Mouse (Mus musculus) frontal cortex, adult (tissue): ENCODE results near the gene Cyp2c23.
A peak's percentile ranks its signal among the peaks of the same experiment; 100 is the strongest.

ENCODE experiments used
- ATAC-seq: cut with Nextera tagmentation; 2 replicates; pipeline ENCODE4 v1.9.2; 2017; ENCODE audit warnings: mild to moderate bottlenecking, moderate library complexity, mixed read lengths; ENCODE audit not compliant: low TSS enrichment

Gene Cyp2c23

GRCm38 (mm10) chr19:44028972-44029371 is at the start of gene Cyp2c23:
Gene Cyp2c23 (minus strand): TSS chr19:44029208.
- no peak for ATAC-seq

- no peak for ATAC-seq
Observed at GRCm38 (mm10) chr19:44077024-44077423, 48.0 kb upstream of the Cyp2c23 start.

- ATAC-seq = no peak
Observed at GRCm38 (mm10) chr19:44076457-44076856, 47.4 kb upstream of the Cyp2c23 start.

GRCm38 (mm10) chr19:44074986-44075385 is 46.0 kb upstream of the Cyp2c23 start:
- no peak for ATAC-seq

- ATAC-seq = no peak
Observed at GRCm38 (mm10) chr19:44071166-44071565, 42.2 kb upstream of the Cyp2c23 start.

- ATAC-seq = no peak
Observed at GRCm38 (mm10) chr19:44069914-44070232, 40.9 kb upstream of the Cyp2c23 start.

- peak; percentile 78 for ATAC-seq
Observed at GRCm38 (mm10) chr19:44069121-44069913, 40.3 kb upstream of the Cyp2c23 start, which contains the start of gene Erlin1. Gene Erlin1 (minus strand): TSS chr19:44069785.

GRCm38 (mm10) chr19:44068232-44068631 is 39.2 kb upstream of the Cyp2c23 start:
- ATAC-seq = no peak

GRCm38 (mm10) chr19:44067323-44068049 is 38.5 kb upstream of the Cyp2c23 start:
- ATAC-seq = no peak

GRCm38 (mm10) chr19:44064734-44065133 is 35.7 kb upstream of the Cyp2c23 start:
- ATAC-seq = no peak

GRCm38 (mm10) chr19:44063773-44064172 is 34.8 kb upstream of the Cyp2c23 start:
- no peak for ATAC-seq

- ATAC-seq = no peak
Observed at GRCm38 (mm10) chr19:44060226-44060625, 31.2 kb upstream of the Cyp2c23 start.

GRCm38 (mm10) chr19:44055173-44055826 is 26.3 kb upstream of the Cyp2c23 start:
- ATAC-seq = peak; percentile 84

- ATAC-seq = no peak
Observed at GRCm38 (mm10) chr19:44050388-44050787, 21.4 kb upstream of the Cyp2c23 start.

- no peak for ATAC-seq
Observed at GRCm38 (mm10) chr19:44049282-44049681, 20.3 kb upstream of the Cyp2c23 start.

- ATAC-seq = no peak
Observed at GRCm38 (mm10) chr19:44045847-44046246, 16.8 kb upstream of the Cyp2c23 start.

GRCm38 (mm10) chr19:44042121-44042520 is 13.1 kb upstream of the Cyp2c23 start:
- no peak for ATAC-seq

GRCm38 (mm10) chr19:44033396-44033795 is 4.4 kb upstream of the Cyp2c23 start:
- ATAC-seq = no peak

- no peak for ATAC-seq
Observed at GRCm38 (mm10) chr19:44032046-44032744, 3.2 kb upstream of the Cyp2c23 start.

- ATAC-seq = no peak
Observed at GRCm38 (mm10) chr19:44030024-44030423, 1.0 kb upstream of the Cyp2c23 start.

GRCm38 (mm10) chr19:44026956-44027530 is 2.0 kb downstream of the Cyp2c23 start:
- ATAC-seq = no peak
